Mouse (Mus musculus) C2C12 (cell line): Measurements from ENCODE around the gene Lemd1.

ENCODE experiments used
- CTCF ChIP-seq: IDR thresholded peaks from one replicate; pipeline ENCODE4 v1.5.1; 2011; ENCODE audit not compliant: control insufficient read depth, insufficient read depth, insufficient read length
- MYOD1 ChIP-seq: IDR thresholded peaks from one replicate; pipeline ENCODE4 v1.6.1; 2011; ENCODE audit warnings: low read depth; ENCODE audit not compliant: control insufficient read depth, insufficient read length

DNA sequence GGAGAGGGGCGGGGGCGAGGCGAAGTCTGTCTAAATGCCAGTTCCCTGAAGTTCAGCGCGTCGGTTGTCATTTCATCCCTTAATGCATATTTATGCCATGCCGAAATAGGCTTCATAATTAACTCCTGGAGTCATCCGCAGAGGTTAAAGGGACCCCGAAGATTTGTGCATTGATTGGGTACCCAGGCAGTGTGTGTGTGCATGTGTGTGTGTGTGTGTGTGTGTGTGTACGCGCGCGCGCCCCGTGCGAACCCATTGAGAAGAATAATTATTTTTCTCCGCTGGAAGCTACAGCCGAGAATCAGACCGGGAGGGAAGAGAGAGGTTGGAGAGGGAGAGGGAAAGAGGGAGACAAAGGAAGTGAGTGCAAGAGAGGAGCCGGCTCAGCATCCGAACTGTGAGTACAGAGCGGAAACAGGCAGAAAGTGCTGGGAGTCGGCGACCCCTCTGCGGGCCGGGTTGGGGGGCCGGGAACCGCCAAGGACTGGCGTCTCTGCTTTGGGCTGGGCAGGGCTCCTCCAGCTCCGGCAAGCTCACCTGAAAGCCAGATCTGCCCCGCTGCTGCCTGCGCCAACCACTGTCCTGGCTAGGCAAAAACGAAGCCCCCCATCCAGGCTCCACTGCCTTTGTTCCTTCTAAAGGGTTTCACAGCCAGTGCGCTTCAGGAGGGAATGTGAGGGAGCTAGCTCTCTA lies at the start of gene Lemd1, which contains the start of gene AC124108.1:
- TF ChIP-seq CTCF: no peak
- TF ChIP-seq MYOD1: no peak
